Mouse (Mus musculus) megakaryocyte, embryonic 14.5 days (primary cell): ENCODE results near the gene Gm17606.

Experiments
- FLI1 ChIP-seq: IDR thresholded peaks from 2 replicates; pipeline ENCODE4 v1.6.1; 2012; ENCODE audit warnings: low read length, inconsistent platforms, mixed read lengths
- GATA1 ChIP-seq: IDR thresholded peaks from 3 replicates; pipeline ENCODE4 v1.6.1; 2012; ENCODE audit warnings: mixed read lengths, low read length, inconsistent platforms, borderline replicate concordance

DNA sequence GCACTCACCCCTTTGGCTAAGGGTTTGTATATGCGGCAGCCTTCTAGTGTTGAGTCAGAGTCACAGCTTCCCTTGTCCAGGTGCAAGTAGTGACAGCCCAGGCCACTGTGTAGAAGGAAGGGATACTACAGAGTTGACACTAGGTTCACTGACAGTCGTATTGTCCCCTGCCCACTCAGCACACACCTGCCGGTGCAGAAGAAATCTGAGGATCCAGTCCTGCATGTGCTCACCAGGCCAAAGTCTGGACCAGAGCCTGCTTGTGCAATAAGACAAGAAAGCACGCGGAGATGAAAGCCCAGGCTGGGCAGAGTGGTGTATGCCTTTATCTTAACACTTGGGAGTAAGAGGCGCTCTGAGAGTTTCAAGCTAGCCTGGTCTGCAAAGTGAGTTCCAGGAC lies 54.3 kb downstream of the Gm17606 start:
- no peak for TF ChIP-seq GATA1
- no peak for TF ChIP-seq FLI1
